Mouse (Mus musculus) forebrain, postnatal 0 days (tissue): ENCODE results near the gene Mink1. TPM values are rescaled to one million over a fixed set of nuclear protein-coding genes. Genes with fewer than 3 reads are reported as not detected.

Experiments
- ATAC-seq: fragments of 200-750 bp; cut with Nextera tagmentation; 2 replicates; pipeline ENCODE4 v1.8.0; 2017; ENCODE audit warnings: mild to moderate bottlenecking, moderate library complexity
- DNase-seq: peaks from one replicate; pipeline ENCODE4 v3.0.0-alpha.2; 2015
- H3K27ac ChIP-seq: fragments of 300-500 bp; sonication (generic); 2 replicates; pipeline ENCODE4 v1.5.1; 2014; ENCODE audit warnings: low read depth, mild to moderate bottlenecking, antibody characterized with exemption, low read length, moderate library complexity, mixed read lengths
- H3K27me3 ChIP-seq: fragments of 300-500 bp; sonication (generic); 2 replicates; pipeline ENCODE4 v1.6.1; 2014; ENCODE audit warnings: mild to moderate bottlenecking, low read length, mixed read lengths; ENCODE audit not compliant: insufficient read depth
- H3K36me3 ChIP-seq: fragments of 300-500 bp; sonication (generic); 2 replicates; pipeline ENCODE4 v1.6.1; 2014; ENCODE audit warnings: mild to moderate bottlenecking, moderate library complexity; ENCODE audit not compliant: insufficient read depth
- H3K4me1 ChIP-seq: fragments of 300-500 bp; sonication (generic); 2 replicates; pipeline ENCODE4 v1.6.1; 2014; ENCODE audit warnings: antibody characterized with exemption; ENCODE audit not compliant: insufficient read depth
- H3K4me2 ChIP-seq: fragments of 300-500 bp; sonication (generic); 2 replicates; pipeline ENCODE4 v1.6.1; 2014; ENCODE audit warnings: low read depth, mild to moderate bottlenecking, moderate library complexity
- H3K4me3 ChIP-seq: fragments of 300-500 bp; sonication (generic); 2 replicates; pipeline ENCODE4 v1.5.1; 2014; ENCODE audit warnings: low read depth, low read length, mixed read lengths
- H3K9ac ChIP-seq: fragments of 300-500 bp; sonication (generic); 2 replicates; pipeline ENCODE4 v1.6.1; 2014; ENCODE audit warnings: mild to moderate bottlenecking
- H3K9me3 ChIP-seq: fragments of 300-500 bp; sonication (generic); 2 replicates; pipeline ENCODE4 v1.6.1; 2016; ENCODE audit warnings: low read length
- CTCF ChIP-seq: sonication (generic); IDR thresholded peaks from 2 replicates; pipeline ENCODE4 v1.5.1; 2016; ENCODE audit warnings: antibody characterized with exemption, control low read depth, low read depth
- WGBS: fragments of 180-500 bp; shearing (Covaris S2); extraction: QIAGEN DNeasy Blood & Tissue Kit; methylation state at CpG from one replicate; pipeline ENCODE4 v1.1.7; 2014; 5-methylcytosine and 5-hydroxymethylcytosine counted together
- polyA plus RNA-seq: library from polyadenylated mRNA; unstranded; fragments of >200 nt; fragmentation: Nextera tagmentation; extraction: Ambion mirVana; gene quantifications from 2 replicates; pipeline ENCODE4 v1.2.1, GENCODE M21; 2015
- total RNA-seq: library from RNA; depleted of rRNA; stranded (reverse); fragments of >200 nt; gene quantifications from 2 replicates; pipeline ENCODE4 v1.2.3, GENCODE M21; 2014

The Mink1 gene
- total and polyA plus RNA-seq, 2 experiments from 2014 or later, result 15.0 to 81.2 TPM

- ATAC-seq, result no peak
- H3K27me3 ChIP-seq, result no peaks in the 10 kb centered on the region
- no peaks in the 10 kb centered on the region for H3K36me3 ChIP-seq
- 79% methylated on average over 7 of the region's 7 CpGs for WGBS
- no peak overlapping the region for H3K4me3 ChIP-seq
- no peak overlapping the region for H3K9ac ChIP-seq
- no peak for DNase-seq
- H3K9me3 ChIP-seq, result no peaks in the 10 kb centered on the region
- no peaks in the 10 kb centered on the region for H3K4me1 ChIP-seq
- no peak overlapping the region for H3K4me2 ChIP-seq
- TF ChIP-seq CTCF, result no peak
- H3K27ac ChIP-seq, result no peak overlapping the region
Measured at GRCm38 (mm10) chr11:70630129-70630528, 67.4 kb downstream of the Mink1 start.

DNA sequence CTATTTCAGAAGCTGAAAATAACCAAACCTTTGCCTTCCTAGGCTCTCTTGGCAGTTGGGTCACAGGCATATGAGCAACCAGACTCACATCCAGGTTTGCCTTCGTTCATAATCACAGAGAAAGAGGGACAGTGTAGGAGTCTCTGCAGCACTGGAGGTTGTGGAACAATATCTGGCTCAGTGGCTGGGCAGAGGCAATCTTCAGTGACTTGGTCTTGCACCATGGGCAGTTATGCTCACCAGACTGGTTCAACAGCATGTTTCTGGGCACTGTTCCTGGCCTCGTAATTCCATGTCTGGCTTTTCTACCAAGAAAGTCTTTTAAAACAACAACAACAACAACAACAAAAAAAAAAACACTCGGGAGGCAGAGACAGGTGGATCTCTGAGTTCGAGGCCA lies 72.9 kb downstream of the Mink1 start:
- Histone ChIP-seq H3K9ac (no peak overlapping the region), H3K9me3 (no peaks in the 10 kb centered on the region), H3K4me3 (no peak overlapping the region), H3K27ac (no peak overlapping the region), H3K4me2 (no peak overlapping the region), H3K27me3 (no peaks in the 10 kb centered on the region), H3K4me1 (no peaks in the 10 kb centered on the region), H3K36me3 (no peaks in the 10 kb centered on the region)
- DNase-seq, result no peak
- TF ChIP-seq CTCF, result no peak
- ATAC-seq, result no peak
- WGBS, result 78% methylated on average over 4 of the region's 4 CpGs

DNA sequence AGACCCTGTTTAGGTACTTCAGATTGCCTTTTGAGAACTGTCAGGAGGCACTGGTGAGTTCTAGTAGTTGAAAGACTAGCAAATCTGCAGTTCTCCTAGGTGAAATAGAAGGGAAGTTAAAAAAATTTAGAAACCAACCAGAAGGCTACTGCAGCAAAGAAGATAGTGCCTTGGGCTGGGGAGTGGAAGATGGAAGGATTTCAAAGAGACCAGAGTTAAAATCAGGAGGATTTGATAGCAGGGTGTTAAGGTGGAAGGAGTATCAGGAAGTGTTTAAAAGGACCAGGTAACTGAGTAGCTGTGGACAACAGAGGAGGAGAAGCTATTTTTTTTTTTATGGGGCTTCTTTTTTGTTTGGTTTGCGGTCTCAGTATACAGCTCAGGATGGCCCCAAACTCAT lies 75.1 kb downstream of the Mink1 start:
- H3K4me1 ChIP-seq, result no peaks in the 10 kb centered on the region
- WGBS, result 94% methylated on average over 1 of the region's 1 CpGs

GRCm38 (mm10) chr11:70638293-70638692 lies 75.6 kb downstream of the Mink1 start:
- no peaks in the 10 kb centered on the region for H3K27me3 ChIP-seq
- WGBS, result 82% methylated on average over 1 of the region's 1 CpGs
- H3K4me1 ChIP-seq, result no peaks in the 10 kb centered on the region
- no peak overlapping the region for H3K4me2 ChIP-seq
- H3K4me3 ChIP-seq, result no peak overlapping the region
- H3K36me3 ChIP-seq, result 0 out of 2 replicates have a peak, but pooled peaks cover 3% of the 10 kb centered on the region
- no peak for TF ChIP-seq CTCF
- H3K27ac ChIP-seq, result no peak overlapping the region
- H3K9ac ChIP-seq, result no peak overlapping the region
- DNase-seq (no peak), ATAC-seq (no peak)
- H3K9me3 ChIP-seq, result no peaks in the 10 kb centered on the region

More for the DNA sequence above, 75.1 kb downstream of the Mink1 start:
- no peak for ATAC-seq
- Histone ChIP-seq H3K9me3 (no peaks in the 10 kb centered on the region), H3K27ac (no peak overlapping the region), H3K9ac (no peak overlapping the region), H3K27me3 (no peaks in the 10 kb centered on the region), H3K4me2 (no peak overlapping the region), H3K36me3 (0 out of 2 replicates have a peak, but pooled peaks cover 2% of the 10 kb centered on the region), H3K4me3 (no peak overlapping the region)
- no peak for TF ChIP-seq CTCF
- DNase-seq, result no peak

GRCm38 (mm10) chr11:70638714-70639278 lies 76.1 kb downstream of the Mink1 start, which contains the start of gene Gp1ba:
Gene Gp1ba, plus strand, starts transcription at chr11:70639122.
- peaks cover 3% of the 10 kb centered on the region; the same call in 1 of the 2 replicates for H3K36me3 ChIP-seq
- WGBS, result 63% methylated on average over 5 of the region's 5 CpGs
- no peak for TF ChIP-seq CTCF

GRCm38 (mm10) chr11:70639976-70640375 lies 77.3 kb downstream of the Mink1 start:
- Histone ChIP-seq H3K27me3 (no peaks in the 10 kb centered on the region), H3K27ac (no peak overlapping the region), H3K4me2 (no peak overlapping the region), H3K4me1 (no peaks in the 10 kb centered on the region), H3K36me3 (peaks cover 10% of the 10 kb centered on the region), H3K4me3 (no peak overlapping the region), H3K9ac (no peak overlapping the region), H3K9me3 (no peaks in the 10 kb centered on the region)
- ATAC-seq (no peak), DNase-seq (no peak)
- no peak for TF ChIP-seq CTCF
- 80% methylated on average over 8 of the region's 8 CpGs for WGBS

More at GRCm38 (mm10) chr11:70638714-70639278, 76.1 kb downstream of the Mink1 start, which contains the start of gene Gp1ba:
- no peak within 1 kb of the TSS for H3K9ac ChIP-seq
- H3K9me3 ChIP-seq, result no peaks in the 10 kb centered on the region
- no peak for ATAC-seq
- H3K4me1 ChIP-seq, result no peaks in the 10 kb centered on the region
- no peak within 1 kb of the TSS for H3K27ac ChIP-seq
- no peak for DNase-seq
- no peak within 1 kb of the TSS for H3K4me2 ChIP-seq
- no peaks in the 10 kb centered on the region for H3K27me3 ChIP-seq
- H3K4me3 ChIP-seq, result no peak within 1 kb of the TSS

DNA sequence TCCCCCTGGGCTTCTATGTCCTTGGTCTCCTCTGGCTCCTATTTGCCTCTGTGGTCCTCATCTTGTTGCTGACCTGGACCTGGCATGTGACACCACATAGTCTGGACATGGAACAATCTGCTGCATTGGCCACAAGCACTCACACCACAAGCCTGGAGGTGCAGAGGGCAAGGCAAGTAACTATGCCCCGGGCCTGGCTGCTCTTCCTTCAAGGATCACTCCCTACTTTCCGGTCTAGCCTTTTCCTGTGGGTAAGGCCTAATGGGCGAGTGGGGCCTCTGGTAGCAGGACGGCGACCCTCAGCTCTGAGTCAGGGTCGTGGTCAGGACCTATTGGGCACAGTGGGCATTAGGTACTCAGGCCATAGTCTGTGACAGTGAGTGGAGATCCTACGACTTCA lies 78.6 kb downstream of the Mink1 start:
- Histone ChIP-seq H3K27me3 (no peaks in the 10 kb centered on the region), H3K4me2 (no peak overlapping the region), H3K4me1 (peaks cover 8% of the 10 kb centered on the region), H3K36me3 (peaks cover 16% of the 10 kb centered on the region), H3K9ac (no peak overlapping the region), H3K4me3 (no peak overlapping the region), H3K27ac (no peak overlapping the region), H3K9me3 (no peaks in the 10 kb centered on the region)
- 83% methylated on average over 7 of the region's 7 CpGs for WGBS
- DNase-seq (no peak), ATAC-seq (no peak)
- TF ChIP-seq CTCF, result no peak
